Mouse (Mus musculus) left cerebral cortex, adult 18-20 months (tissue): Measurements from ENCODE around the gene Gins1. TPM values are rescaled to one million over a fixed set of nuclear protein-coding genes. Genes with fewer than 3 reads are reported as not detected.
"Not testable (repeated sequence)": the region's sequence is repeated elsewhere in the genome, so short reads cannot be mapped to it uniquely, and the experiment has no call there.

Experiments used
- DNase-seq, 2 experiments: peaks; one replicate each; pipeline ENCODE4 v3.0.0; 2021 to 2022; ENCODE audit warnings: low spot score in 2 of 2, mixed read lengths in 1 of 2
- total RNA-seq, 2 experiments: library from RNA; stranded (reverse); gene quantifications; 2 replicates each; pipeline ENCODE4 v1.2.3; 2021

The Gins1 gene
- total RNA-seq, 2 experiments from 2014 or later: 1.3 to 1.4 TPM

DNA sequence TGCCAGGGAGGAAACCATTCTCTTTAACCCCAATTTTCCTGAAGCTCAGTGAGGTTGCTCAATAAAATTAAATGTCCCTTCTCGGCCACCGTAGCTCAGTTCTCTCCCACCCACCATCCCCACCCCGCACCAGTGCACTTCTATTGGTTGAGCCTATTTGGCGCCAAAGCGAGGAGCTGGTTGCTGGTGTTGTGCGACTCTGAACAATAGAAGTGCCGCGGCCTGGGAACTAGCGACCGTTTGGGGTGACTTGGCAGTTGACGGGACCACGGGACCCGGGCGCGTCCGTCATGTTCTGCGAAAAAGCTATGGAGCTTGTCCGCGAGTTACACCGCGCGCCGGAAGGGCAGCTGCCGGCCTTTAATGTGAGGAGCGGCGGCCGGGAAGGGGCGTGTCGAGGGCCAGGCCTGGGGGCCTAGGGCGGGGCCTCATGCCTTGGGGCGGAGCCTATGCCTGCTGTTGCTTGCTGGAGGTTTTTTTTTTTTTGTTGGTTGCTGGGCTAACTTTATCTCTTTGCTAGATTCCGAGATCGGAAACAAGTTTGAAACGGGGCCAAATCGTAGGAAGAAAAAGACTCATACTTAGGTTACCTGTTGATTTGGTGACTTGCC lies 4.3 kb downstream of the Gins1 start:
- peak; percentile 85 for DNase-seq

DNA sequence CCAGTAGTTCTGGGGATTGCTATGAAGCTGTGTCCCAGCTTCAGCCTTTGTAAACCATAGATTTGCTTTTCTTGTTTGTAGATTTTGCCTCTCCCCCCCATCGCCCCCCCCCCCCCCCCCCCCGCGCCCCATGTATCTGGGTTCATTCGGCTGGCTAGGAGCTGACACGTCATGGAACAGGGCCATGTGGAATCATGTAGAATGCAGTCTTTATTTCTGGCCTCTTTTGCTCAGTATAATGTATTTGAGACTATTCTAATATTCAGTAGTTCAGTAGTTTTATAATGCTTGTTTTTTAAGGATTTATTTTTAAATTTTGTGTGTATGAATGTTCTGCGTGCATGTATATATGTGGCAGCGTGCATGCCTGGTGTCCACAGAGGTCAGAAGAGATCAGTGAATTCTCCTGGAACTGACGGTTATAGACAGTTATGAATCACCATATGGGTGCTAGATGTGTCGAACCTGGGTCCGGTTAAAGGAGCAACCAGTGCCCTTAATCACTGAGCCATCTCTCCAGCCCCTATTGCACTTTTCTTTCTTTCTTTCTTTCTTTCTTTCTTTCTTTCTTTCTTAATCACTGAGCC lies 5.2 kb downstream of the Gins1 start:
- DNase-seq: no peak

DNA sequence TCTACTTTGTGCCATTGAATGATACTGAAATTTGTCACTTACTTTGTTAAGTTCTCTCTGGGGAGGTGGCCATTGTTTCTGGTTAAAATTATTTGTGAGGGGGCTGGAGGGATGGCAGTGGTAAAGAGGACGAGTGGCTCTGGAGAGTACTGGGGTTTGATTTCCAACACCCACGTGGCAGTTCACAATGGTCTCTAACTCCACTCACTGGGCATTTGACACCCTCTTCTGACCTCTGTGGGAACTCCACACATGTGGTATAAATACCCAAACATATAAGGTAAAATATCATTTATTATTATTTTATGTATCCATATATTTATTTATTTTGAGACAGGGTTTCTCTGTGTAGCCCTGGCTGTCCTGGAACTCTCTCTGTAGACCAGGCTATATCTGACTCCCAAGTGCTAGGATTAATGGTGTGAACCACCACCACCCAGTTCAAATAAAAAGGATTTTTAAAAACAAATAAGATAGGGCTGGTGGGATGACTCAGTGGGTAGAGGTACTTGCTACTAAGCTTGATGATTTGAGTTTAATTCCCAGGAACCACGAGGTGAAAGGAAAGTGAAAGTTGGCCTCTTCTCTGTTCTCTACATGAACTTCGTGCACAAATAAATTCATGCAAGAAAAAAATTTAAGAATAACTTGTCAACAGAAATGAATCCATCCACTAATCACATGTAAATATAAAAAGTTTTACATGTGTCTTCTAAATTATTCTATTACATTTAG lies 9.7 kb downstream of the Gins1 start:
- DNase-seq: no peak

GRCm38 (mm10) chr2:150915786-150916185 lies 10.6 kb downstream of the Gins1 start:
- no peak for DNase-seq

GRCm38 (mm10) chr2:150918720-150919119 lies 13.5 kb downstream of the Gins1 start:
- no peak for DNase-seq

- DNase-seq: no peak
These were observed 15.3 kb downstream of the Gins1 start for GRCm38 (mm10) chr2:150920543-150920942.

- no peak for DNase-seq
These were observed 16.5 kb downstream of the Gins1 start for GRCm38 (mm10) chr2:150921697-150922096.

GRCm38 (mm10) chr2:150922165-150922564 lies 17.0 kb downstream of the Gins1 start:
- no peak for DNase-seq

DNA sequence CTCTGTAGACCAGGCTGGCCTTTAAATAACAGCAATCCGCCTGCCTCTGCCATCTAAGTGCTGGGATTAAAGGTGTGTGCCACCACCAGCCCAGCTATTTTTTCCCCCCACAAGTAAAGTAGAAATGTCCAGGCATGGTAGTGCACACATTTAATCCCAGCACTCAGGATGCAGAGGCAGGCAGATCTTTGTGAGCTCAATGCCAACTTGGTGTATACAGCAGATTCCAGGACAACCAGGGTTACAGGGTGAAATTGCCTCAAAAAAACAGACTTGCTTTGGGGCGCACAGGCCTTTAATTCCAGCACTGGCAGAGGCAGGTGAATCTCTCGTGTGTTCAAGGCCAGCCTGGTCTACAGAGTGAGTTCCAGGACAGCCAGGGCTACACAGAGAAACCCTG lies 17.8 kb downstream of the Gins1 start:
- no peak for DNase-seq

DNA sequence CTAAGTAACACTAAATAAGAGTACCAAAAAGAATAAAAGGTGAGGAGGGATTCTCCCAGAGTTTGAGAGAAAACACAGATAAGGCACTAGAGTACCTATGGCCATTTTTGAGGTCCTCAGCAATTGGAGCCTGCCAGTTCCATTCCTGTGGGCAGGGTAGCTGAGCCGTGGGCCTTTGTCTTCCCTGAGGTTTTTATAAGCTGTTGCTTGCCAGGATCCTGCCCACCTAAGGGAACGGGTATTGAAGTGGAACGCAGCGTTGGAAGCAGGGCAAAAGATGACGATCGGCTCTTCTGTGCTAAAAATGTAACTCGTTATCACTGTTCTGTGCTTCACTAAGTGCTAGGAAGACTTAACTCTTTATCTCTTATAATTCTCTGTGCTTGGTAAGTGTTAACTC lies 18.3 kb downstream of the Gins1 start:
- DNase-seq: no peak

DNA sequence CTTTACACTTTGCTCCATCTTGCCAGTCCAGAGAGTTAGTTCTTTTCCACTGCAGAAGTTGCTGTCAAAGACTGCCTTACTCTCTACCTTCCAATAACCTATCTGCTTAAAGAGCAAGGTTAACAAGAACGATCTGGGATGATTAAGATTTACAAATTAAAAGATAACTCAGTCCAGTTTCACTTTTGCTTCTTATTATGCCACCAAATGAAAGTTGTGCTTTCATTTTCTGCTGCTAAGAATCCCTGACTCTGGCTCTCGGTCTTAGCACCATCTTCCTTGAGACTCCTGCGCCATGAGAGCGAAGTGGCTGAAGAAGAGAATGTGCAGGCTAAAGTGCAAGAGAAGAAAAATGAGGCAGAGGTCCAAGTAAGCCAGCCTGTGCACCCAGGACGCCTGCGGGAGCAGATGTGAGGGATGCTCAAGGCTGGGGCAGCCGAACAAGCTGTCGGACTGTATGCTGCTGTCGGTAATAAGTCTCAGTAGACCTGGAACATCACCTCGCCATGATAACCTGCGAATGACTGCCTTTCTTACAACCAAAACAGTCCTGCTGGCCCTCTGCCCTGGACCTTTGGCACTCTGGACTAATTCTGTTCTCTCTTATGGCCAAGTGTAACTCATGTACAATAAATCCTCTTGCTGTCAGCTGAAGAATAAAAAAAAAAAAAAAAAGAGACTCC lies 22.0 kb downstream of the Gins1 start:
- DNase-seq: no peak

DNA sequence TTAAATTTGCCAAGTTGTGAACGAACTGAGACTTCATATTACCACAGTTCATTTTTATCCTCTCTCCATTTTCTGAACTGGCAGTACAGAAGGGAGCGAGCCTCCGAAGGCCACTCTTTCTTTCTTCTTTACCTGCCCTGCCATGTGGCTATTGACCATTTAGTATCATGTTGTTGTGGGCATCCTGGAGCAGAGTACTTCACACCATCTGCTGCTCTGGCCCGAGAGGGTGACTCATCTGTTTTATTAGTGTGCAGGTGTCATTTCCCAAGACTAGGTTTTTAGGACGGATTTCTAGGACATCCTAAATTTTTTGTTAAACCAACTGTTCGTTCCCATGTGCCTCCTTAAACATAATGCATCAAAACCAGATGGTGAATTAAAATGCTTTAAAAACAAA lies 24.0 kb downstream of the Gins1 start:
- DNase-seq: no peak

GRCm38 (mm10) chr2:150930806-150931205 lies 25.6 kb downstream of the Gins1 start:
- no peak for DNase-seq

- DNase-seq: no peak
These were observed 28.3 kb downstream of the Gins1 start for GRCm38 (mm10) chr2:150933482-150933881.

GRCm38 (mm10) chr2:150934659-150935058 lies 29.5 kb downstream of the Gins1 start:
- no peak for DNase-seq

DNA sequence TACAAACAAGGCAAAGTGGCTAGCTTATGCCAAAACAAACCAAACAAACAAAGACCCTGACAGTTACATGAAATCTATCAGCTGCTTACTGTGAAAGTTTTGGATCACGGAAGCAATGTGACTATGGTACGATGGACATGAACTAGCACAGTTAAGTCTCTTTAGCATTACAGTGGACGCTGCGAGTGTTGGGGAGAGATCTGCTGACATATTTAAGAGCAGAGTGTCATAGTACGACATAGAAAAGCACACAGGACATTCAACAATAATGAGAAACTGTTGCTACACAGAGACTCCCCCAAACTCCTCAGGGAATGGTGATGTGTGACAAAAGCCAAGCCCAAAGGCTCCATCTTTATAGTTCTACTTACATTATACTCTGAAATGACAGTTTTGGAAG lies 38.8 kb downstream of the Gins1 start:
- no peak for DNase-seq

DNA sequence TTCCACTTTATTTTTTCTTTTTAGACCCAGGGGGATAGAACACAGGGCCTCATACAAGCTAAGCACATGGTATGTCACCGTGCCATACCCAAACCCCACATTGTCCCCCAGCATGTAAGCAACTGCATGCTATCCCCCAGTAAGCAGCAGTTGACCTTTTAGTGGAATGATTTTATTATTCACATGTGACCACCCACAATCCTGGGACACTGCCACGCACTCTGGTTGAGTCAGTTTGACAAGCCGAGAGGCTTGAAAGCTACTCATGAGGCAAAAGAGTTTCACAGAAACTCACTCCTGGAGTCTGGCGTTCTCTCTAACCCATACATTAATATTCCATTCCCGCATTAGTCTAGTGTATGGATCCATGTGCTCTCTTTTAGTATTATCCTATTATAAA lies 42.1 kb downstream of the Gins1 start:
- DNase-seq: not testable (repeated sequence)

DNA sequence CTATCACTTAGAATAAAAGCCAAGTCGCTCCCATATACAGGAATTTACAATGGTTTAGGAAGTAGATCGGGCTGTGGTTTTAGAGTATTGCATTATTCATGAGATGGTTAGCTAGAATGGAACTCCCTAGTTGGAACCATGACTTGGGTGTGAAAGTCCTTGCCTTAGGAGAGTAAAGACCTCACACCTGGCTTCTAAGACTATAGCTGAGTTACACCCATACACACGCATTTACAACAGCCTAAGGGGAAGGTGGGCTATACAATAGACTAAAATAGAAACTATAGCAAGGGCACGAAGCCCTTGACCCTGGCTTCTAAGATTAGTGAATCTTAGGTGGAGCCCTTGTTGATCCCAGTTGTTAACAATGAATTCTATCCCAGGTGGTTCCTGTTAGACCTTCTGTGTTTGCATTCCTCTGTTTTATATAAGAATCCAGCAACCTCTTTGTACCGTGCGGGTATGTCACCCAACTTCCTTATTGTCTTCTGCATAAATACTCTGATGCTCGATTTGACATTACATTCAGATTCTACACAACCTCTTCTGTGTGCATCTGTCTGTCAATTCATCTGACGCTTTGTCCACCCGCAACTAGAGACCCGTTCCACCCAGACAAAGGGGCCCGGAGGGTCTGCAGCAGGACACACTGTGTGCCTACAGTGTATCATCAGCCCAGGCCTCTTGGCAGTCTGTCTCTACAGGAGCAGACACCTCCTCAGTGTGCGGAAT lies 42.8 kb downstream of the Gins1 start:
- not testable (repeated sequence) for DNase-seq

DNA sequence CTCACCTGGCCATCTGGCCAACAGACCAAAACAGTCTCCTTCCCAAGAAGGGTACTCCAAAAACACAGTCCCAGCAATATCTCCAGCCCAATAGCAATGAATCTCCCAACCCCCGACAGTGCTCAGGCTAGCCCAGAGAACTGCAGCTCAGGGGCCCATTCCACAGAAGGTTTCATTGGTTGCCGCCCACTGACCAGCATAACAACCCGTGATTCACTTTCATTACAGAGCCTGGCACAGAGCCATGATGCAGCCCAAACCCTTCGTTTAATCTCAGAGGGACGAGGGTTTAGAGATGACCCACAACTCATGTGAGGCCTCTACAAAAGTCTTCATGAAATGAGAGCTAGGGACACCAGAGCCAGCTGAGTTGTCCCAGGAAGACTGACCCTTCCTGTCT lies 43.6 kb downstream of the Gins1 start:
- DNase-seq: no peak

GRCm38 (mm10) chr2:150949652-150950051 lies 44.5 kb downstream of the Gins1 start:
- DNase-seq: no peak

DNA sequence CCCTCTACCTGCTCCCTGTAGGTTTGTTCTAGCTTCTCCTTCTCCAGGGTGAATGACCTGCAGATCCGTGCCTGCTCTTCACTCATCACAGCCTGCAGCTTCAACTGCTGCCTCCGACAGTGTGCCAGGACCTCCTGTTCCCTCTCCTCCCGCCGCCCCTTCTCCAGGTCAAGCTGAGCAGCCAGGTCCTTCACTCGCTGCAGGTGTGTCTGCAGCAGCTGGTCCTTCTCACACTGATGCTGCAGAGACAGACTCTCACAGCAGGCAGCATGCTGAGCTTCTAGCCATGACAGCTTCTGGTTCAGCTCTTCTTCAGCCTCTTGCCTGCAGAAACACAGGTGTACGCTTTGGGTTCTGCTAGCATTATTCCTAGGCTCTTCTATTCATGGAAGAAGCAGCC lies 44.9 kb downstream of the Gins1 start:
- DNase-seq: no peak
